Mouse (Mus musculus) liver, embryonic 14.5 days (tissue): ENCODE results near the gene Lamb3. TPM values are rescaled to one million over a fixed set of nuclear protein-coding genes. Genes with fewer than 3 reads are reported as not detected.

ENCODE experiments used
- ATAC-seq: fragments of 200-750 bp; cut with Nextera tagmentation; 2 replicates; pipeline ENCODE4 v1.8.0; 2017; ENCODE audit warnings: moderate number of reproducible peaks, mild to moderate bottlenecking, moderate library complexity; ENCODE audit not compliant: insufficient read depth
- DNase-seq, 3 experiments: peaks; one replicate each; pipeline ENCODE4 v3.0.0-alpha.2; 2012 to 2013; ENCODE audit warnings: low read depth in 3 of 3, low spot score in 3 of 3
- H3K27ac ChIP-seq: fragments of 300-500 bp; sonication (generic); 2 replicates; pipeline ENCODE4 v1.5.1; 2014; ENCODE audit warnings: moderate library complexity, mild to moderate bottlenecking, control low read depth, inconsistent platforms
- H3K27me3 ChIP-seq: fragments of 300-500 bp; sonication (generic); 2 replicates; pipeline ENCODE4 v1.6.1; 2014; ENCODE audit warnings: mild to moderate bottlenecking, low read length, moderate library complexity; ENCODE audit not compliant: control insufficient read depth, insufficient read depth
- H3K36me3 ChIP-seq: fragments of 300-500 bp; sonication (generic); replicated peaks from 2 replicates; pipeline ENCODE4 v1.6.1; 2014; ENCODE audit warnings: low read depth; ENCODE audit not compliant: control insufficient read depth, insufficient read depth
- H3K4me1 ChIP-seq, 2 experiments: fragments of 200-500 bp in 1 of 2; fragments of 300-500 bp in 1 of 2; sonication (generic) in 1 of 2; replicated peaks; 2 replicates each; pipeline ENCODE4 v1.6.1; 2012 to 2014; ENCODE audit warnings: antibody characterized with exemption in 1 of 2, inconsistent platforms in 1 of 2, low read length in 1 of 2; ENCODE audit not compliant: control insufficient read depth in 2 of 2, insufficient read depth in 2 of 2
- H3K4me2 ChIP-seq: fragments of 300-500 bp; sonication (generic); 2 replicates; pipeline ENCODE4 v1.6.1; 2014; ENCODE audit warnings: low read depth, mild to moderate bottlenecking, control low read depth, moderate library complexity
- H3K4me3 ChIP-seq, 2 experiments: fragments of 200-500 bp in 1 of 2; fragments of 300-500 bp in 1 of 2; sonication (generic) in 1 of 2; 2 replicates each; pipeline ENCODE4 v1.5.1; 2012 to 2014; ENCODE audit warnings: low read depth in 2 of 2, low read length in 2 of 2, mild to moderate bottlenecking in 2 of 2, control low read depth in 1 of 2, inconsistent platforms in 1 of 2, moderate library complexity in 1 of 2; ENCODE audit not compliant: insufficient read depth in 1 of 2
- H3K9ac ChIP-seq: fragments of 300-500 bp; sonication (generic); replicated peaks from 2 replicates; pipeline ENCODE4 v1.6.1; 2014; ENCODE audit warnings: mild to moderate bottlenecking, control low read depth, moderate library complexity
- H3K9me3 ChIP-seq: fragments of 300-500 bp; sonication (generic); 2 replicates; pipeline ENCODE4 v1.6.1; 2016; ENCODE audit warnings: low read length, mixed read lengths; ENCODE audit not compliant: control insufficient read depth
- CTCF ChIP-seq: IDR thresholded peaks from 2 replicates; pipeline ENCODE4 v1.5.1; 2016; ENCODE audit warnings: antibody characterized with exemption, low read depth, control low read depth
- EP300 ChIP-seq: IDR thresholded peaks from 2 replicates; pipeline ENCODE4 v1.6.1; 2016; ENCODE audit warnings: antibody characterized with exemption, low read depth
- WGBS: fragments of 180-500 bp; shearing (Covaris S2); extraction: QIAGEN DNeasy Blood & Tissue Kit; methylation state at CpG from one replicate; pipeline ENCODE4 v1.1.7; 2014; ENCODE audit not compliant: insufficient replicate concordance; 5-methylcytosine and 5-hydroxymethylcytosine counted together
- polyA plus RNA-seq, 2 experiments: library from polyadenylated mRNA; depleted of rRNA in 1 of 2; stranded (reverse) in 1 of 2; unstranded in 1 of 2; fragments of >200 nt; fragmentation: Nextera tagmentation in 1 of 2; extraction: Ambion mirVana in 1 of 2; gene quantifications; 2 replicates each; pipeline versions ENCODE4 v1.2.1 to v1.2.3; 2012 to 2014

Lamb3 gene
- polyA plus RNA-seq (2012; rRNA removed): 0.17 and 0.88 TPM in 2 replicates
- polyA plus RNA-seq (2014; fragmentation: Nextera tagmentation; extraction: Ambion mirVana): 0.11 and 0.28 TPM in 2 replicates

GRCm38 (mm10) chr1:193207503-193207902 is at the start of gene Lamb3:
Gene Lamb3, plus strand, starts transcription at chr1:193207699.
- no peak within 1 kb of the TSS for H3K27ac ChIP-seq
- no peak within 1 kb of the TSS for H3K4me3 ChIP-seq
- ATAC-seq: no peak
- H3K27me3 ChIP-seq: no peaks in the 10 kb centered on the region
- no peak for TF ChIP-seq CTCF
- TF ChIP-seq EP300: no peak
- H3K4me2 ChIP-seq: no peak within 1 kb of the TSS
- DNase-seq: no peak
- WGBS: 60% methylated on average over 3 of the region's 3 CpGs
- no peak within 1 kb of the TSS for H3K9ac ChIP-seq
- no peaks in the 10 kb centered on the region for H3K9me3 ChIP-seq
- H3K4me1 ChIP-seq: no peaks in the 10 kb centered on the region; a peak in 1 of 4 replicates
- no peaks in the 10 kb centered on the region for H3K36me3 ChIP-seq

- Histone ChIP-seq H3K9ac (no peak overlapping the region), H3K27ac (no peak overlapping the region), H3K36me3 (no peaks in the 10 kb centered on the region), H3K9me3 (no peaks in the 10 kb centered on the region), H3K4me1 (peaks cover 3 to 30% of the 10 kb centered on the region in 2 experiments; a peak in 3 of 4 replicates), H3K27me3 (peaks cover 2% of the 10 kb centered on the region), H3K4me2 (no peak overlapping the region), H3K4me3 (no peak overlapping the region)
- TF ChIP-seq EP300 (no peak), CTCF (no peak)
- 26% methylated on average over 3 of the region's 3 CpGs for WGBS
- no peak for DNase-seq
- no peak for ATAC-seq
Measured at GRCm38 (mm10) chr1:193159163-193159562, 48.3 kb upstream of the Lamb3 start.

- Histone ChIP-seq H3K27ac (no peak overlapping the region), H3K27me3 (no peaks in the 10 kb centered on the region; the same call in 1 of the 2 replicates), H3K4me1 (peaks cover 3 to 30% of the 10 kb centered on the region in 2 experiments; a peak in 3 of 4 replicates), H3K36me3 (no peaks in the 10 kb centered on the region), H3K4me2 (no peak overlapping the region), H3K9ac (no peak overlapping the region), H3K9me3 (no peaks in the 10 kb centered on the region), H3K4me3 (no peak overlapping the region)
- ATAC-seq: no peak
- no peak for DNase-seq
- WGBS: 21% methylated on average over 1 of the region's 1 CpGs
- TF ChIP-seq CTCF (no peak), EP300 (no peak)
Measured at GRCm38 (mm10) chr1:193159613-193160012, 47.9 kb upstream of the Lamb3 start.

- Histone ChIP-seq H3K9me3 (no peaks in the 10 kb centered on the region), H3K9ac (no peak overlapping the region), H3K4me3 (peak overlapping the region; percentile 1 to 23; a peak in 3 of 4 replicates), H3K4me1 (peaks cover 3 to 30% of the 10 kb centered on the region in 2 experiments; a peak in 3 of 4 replicates), H3K36me3 (no peaks in the 10 kb centered on the region), H3K27me3 (no peaks in the 10 kb centered on the region), H3K4me2 (peak overlapping the region; percentile 53), H3K27ac (no peak overlapping the region)
- WGBS: 10% methylated on average over 18 of the region's 18 CpGs
- peak; percentile 66 for ATAC-seq
- DNase-seq: peak; percentile 37 to 43 (median 39)
- TF ChIP-seq EP300 (no peak), CTCF (no peak)
Measured at GRCm38 (mm10) chr1:193160317-193161032, 47.0 kb upstream of the Lamb3 start.

- H3K4me2 ChIP-seq: no peak within 1 kb of the TSS
- H3K27me3 ChIP-seq: no peaks in the 10 kb centered on the region
- H3K9ac ChIP-seq: no peak within 1 kb of the TSS
- H3K9me3 ChIP-seq: no peaks in the 10 kb centered on the region
- H3K36me3 ChIP-seq: no peaks in the 10 kb centered on the region
- TF ChIP-seq EP300 (no peak), CTCF (no peak)
- DNase-seq: no peak
- H3K4me1 ChIP-seq: peaks cover 6 to 7% of the 10 kb centered on the region in 2 experiments
- H3K27ac ChIP-seq: no peak within 1 kb of the TSS
- H3K4me3 ChIP-seq: no peak within 1 kb of the TSS
- WGBS: 66% methylated on average over 3 of the region's 3 CpGs
- no peak for ATAC-seq
Measured at GRCm38 (mm10) chr1:193167746-193168145, 39.8 kb upstream of the Lamb3 start, which contains the start of gene A130010J15Rik. Gene A130010J15Rik, plus strand, starts transcription at chr1:193168046.
